Mouse (Mus musculus) embryonic facial prominence, embryonic 11.5 days (tissue): ENCODE measurements around the gene Syngr1. TPM values are rescaled to one million over a fixed set of nuclear protein-coding genes. Genes with fewer than 3 reads are reported as not detected.

ENCODE experiments used
- ATAC-seq: fragments of 200-750 bp; cut with Nextera tagmentation; replicated peaks from 2 replicates; pipeline ENCODE4 v1.8.0; 2017; ENCODE audit warnings: low read depth; ENCODE audit not compliant: insufficient number of reproducible peaks, low FRiP score, low TSS enrichment
- DNase-seq: peaks from one replicate; pipeline ENCODE4 v3.0.0-alpha.2; 2015; ENCODE audit warnings: low spot score
- H3K27ac ChIP-seq: fragments of 300-500 bp; sonication (generic); replicated peaks from 2 replicates; pipeline ENCODE4 v1.5.1; 2014; ENCODE audit warnings: mild to moderate bottlenecking, low read depth, low read length, control low read depth
- H3K27me3 ChIP-seq: fragments of 300-500 bp; sonication (generic); 2 replicates; pipeline ENCODE4 v1.6.1; 2014; ENCODE audit warnings: mild to moderate bottlenecking, low read length, moderate library complexity, mixed read lengths; ENCODE audit not compliant: control insufficient read depth, insufficient read depth
- H3K36me3 ChIP-seq: fragments of 300-500 bp; sonication (generic); replicated peaks from 2 replicates; pipeline ENCODE4 v1.6.1; 2014; ENCODE audit warnings: low read depth, mild to moderate bottlenecking, low read length, moderate library complexity, mixed read lengths; ENCODE audit not compliant: control insufficient read depth, insufficient read depth
- H3K4me1 ChIP-seq: fragments of 300-500 bp; sonication (generic); 2 replicates; pipeline ENCODE4 v1.6.1; 2014; ENCODE audit warnings: low read length, mixed read lengths; ENCODE audit not compliant: control insufficient read depth, insufficient read depth
- H3K4me2 ChIP-seq: fragments of 300-500 bp; sonication (generic); 2 replicates; pipeline ENCODE4 v1.6.1; 2014; ENCODE audit warnings: low read depth, mild to moderate bottlenecking, control low read depth, low read length, moderate library complexity
- H3K4me3 ChIP-seq: fragments of 300-500 bp; sonication (generic); 2 replicates; pipeline ENCODE4 v1.5.1; 2014; ENCODE audit warnings: low read depth, low read length, control low read depth
- H3K9ac ChIP-seq: fragments of 300-500 bp; sonication (generic); replicated peaks from 2 replicates; pipeline ENCODE4 v1.6.1; 2014; ENCODE audit warnings: mild to moderate bottlenecking, control low read depth, low read length
- H3K9me3 ChIP-seq: fragments of 300-500 bp; sonication (generic); replicated peaks from 2 replicates; pipeline ENCODE4 v1.6.1; 2016; ENCODE audit warnings: mild to moderate bottlenecking, low read length, inconsistent platforms, mixed read lengths; ENCODE audit not compliant: control insufficient read depth
- WGBS: fragments of 180-500 bp; shearing (Covaris S2); extraction: QIAGEN DNeasy Blood & Tissue Kit; methylation state at CpG from one replicate; pipeline ENCODE4 v1.1.7; 2014; 5-methylcytosine and 5-hydroxymethylcytosine counted together
- polyA plus RNA-seq: library from polyadenylated mRNA; unstranded; fragments of >200 nt; fragmentation: Nextera tagmentation; extraction: Ambion mirVana; gene quantifications from 2 replicates; pipeline ENCODE4 v1.2.1, GENCODE M21; 2014

The Syngr1 gene
- polyA plus RNA-seq, 1 experiment from 2014 or later = 6.4 TPM

DNA sequence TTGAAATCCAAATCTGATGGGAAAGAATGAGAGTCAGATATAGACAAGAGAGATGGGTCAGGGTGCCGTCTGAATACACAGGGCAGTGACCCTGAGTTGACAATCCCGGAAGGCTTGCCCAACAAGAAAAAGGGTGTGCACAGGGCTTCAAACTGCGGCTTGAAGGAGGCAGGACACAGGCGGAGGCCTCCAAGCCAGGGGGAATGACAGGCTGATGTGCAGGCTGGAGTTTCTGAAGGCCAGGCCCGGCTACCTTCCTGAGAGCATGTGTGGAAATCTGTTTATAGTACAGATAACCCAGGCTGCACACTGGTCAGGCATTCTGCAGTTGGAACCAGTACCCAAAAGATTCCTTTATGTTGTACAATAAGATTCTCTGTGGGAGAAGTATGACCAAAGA lies 56.4 kb downstream of the Syngr1 start:
- Histone ChIP-seq H3K9ac (no peak overlapping the region), H3K4me1 (no peaks in the 10 kb centered on the region), H3K4me2 (no peak overlapping the region), H3K9me3 (no peaks in the 10 kb centered on the region), H3K27me3 (no peaks in the 10 kb centered on the region), H3K4me3 (no peak overlapping the region), H3K36me3 (no peaks in the 10 kb centered on the region; the same call in 1 of the 2 replicates), H3K27ac (no peak overlapping the region)
- WGBS = 76% methylated on average over 5 of the region's 5 CpGs
- ATAC-seq (no peak), DNase-seq (no peak)

DNA sequence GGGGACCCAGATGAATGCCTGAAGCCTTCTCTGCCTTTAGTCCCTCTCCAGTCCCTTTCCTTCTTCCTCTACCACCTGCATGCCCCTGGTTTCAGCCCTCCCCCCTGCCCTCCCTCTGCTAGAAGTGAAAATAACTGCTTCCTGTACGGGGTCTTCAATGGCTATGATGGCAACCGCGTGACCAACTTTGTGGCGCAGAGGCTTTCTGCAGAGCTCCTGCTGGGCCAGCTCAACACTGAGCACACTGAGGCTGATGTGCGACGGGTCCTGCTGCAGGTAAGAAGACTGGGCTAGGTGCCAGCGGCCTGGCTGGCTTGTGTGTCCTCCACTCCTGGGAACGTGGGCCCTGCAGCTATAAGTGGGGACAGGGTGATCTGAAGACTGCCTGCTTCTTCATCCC lies 57.4 kb downstream of the Syngr1 start:
- Histone ChIP-seq H3K9ac (no peak overlapping the region), H3K9me3 (no peaks in the 10 kb centered on the region), H3K4me1 (no peaks in the 10 kb centered on the region), H3K4me3 (no peak overlapping the region), H3K27ac (no peak overlapping the region), H3K36me3 (no peaks in the 10 kb centered on the region; the same call in 1 of the 2 replicates), H3K27me3 (no peaks in the 10 kb centered on the region), H3K4me2 (no peak overlapping the region)
- DNase-seq (no peak), ATAC-seq (no peak)
- WGBS = 88% methylated on average over 8 of the region's 8 CpGs

DNA sequence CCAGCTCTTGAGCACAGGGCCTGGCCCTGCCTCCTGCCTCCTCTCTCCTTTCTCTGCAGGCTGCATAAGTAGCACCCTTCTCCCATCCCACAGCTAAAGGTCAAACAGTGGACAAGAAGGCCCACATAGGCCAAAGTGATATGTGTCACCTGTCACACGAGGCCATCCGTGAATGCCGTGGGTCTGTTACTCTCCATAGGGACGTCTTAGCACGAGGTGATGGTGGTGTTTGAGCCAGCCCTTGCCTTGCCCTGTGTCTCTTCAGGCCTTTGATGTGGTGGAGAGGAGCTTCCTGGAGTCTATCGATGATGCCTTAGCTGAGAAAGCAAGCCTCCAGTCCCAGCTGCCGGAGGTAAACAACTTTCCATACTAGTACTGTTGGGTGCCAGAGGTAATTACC lies 58.4 kb downstream of the Syngr1 start:
- no peak for ATAC-seq
- Histone ChIP-seq H3K9me3 (no peaks in the 10 kb centered on the region), H3K27me3 (no peaks in the 10 kb centered on the region), H3K9ac (no peak overlapping the region), H3K4me1 (no peaks in the 10 kb centered on the region), H3K36me3 (no peaks in the 10 kb centered on the region; the same call in 1 of the 2 replicates), H3K4me2 (no peak overlapping the region), H3K27ac (no peak overlapping the region), H3K4me3 (no peak overlapping the region)
- WGBS = 87% methylated on average over 7 of the region's 7 CpGs
- DNase-seq = no peak

DNA sequence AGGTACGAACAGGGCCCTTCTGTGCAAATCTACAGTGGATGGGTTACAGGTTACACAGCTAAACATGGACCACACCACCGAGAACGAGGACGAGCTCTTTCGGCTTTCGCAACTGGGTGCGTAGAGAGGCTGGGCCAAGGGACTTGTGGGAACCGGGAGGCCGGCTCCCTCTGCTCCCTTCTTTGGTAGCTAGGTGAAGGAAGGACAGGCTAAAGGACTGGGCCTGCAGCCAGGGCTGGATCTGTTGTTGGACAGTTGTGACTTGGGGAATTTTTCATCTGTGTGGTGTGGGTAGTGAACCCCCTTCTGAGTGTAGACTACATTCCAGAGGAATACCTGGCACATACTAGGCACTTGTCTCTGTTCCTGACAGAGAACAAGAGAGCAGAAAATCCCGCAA lies 61.5 kb downstream of the Syngr1 start:
- no peak overlapping the region for H3K27ac ChIP-seq
- WGBS = 88% methylated on average over 10 of the region's 10 CpGs

DNA sequence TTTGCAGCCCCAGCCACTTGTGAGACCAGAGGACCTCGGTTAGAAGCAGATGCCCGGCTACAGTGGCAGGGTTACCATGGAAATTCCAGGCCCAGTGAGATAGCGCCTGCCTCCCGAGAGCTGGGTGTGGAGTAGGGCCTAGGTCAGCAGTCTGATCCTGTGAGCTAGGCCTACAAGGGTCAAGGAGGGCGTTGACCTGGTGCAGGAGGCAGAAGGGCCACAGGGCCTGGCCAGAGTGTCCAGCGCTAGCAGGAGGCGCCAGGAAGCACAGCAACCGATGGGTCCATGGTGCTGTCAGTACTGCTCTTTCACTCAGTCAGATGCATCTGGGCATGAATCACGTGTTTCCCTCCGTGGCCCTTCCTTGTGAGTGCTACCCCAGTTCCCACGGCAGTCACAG lies 62.6 kb downstream of the Syngr1 start:
- no peaks in the 10 kb centered on the region; the same call in 1 of the 2 replicates for H3K4me1 ChIP-seq
- ATAC-seq (no peak), DNase-seq (no peak)
- peaks cover 6% of the 10 kb centered on the region; the same call in 1 of the 2 replicates for H3K36me3 ChIP-seq
- H3K9ac ChIP-seq = no peak overlapping the region
- 85% methylated on average over 11 of the region's 11 CpGs for WGBS
- no peak overlapping the region for H3K27ac ChIP-seq
- H3K27me3 ChIP-seq = no peaks in the 10 kb centered on the region
- no peak overlapping the region for H3K4me3 ChIP-seq
- no peak overlapping the region for H3K4me2 ChIP-seq
- no peaks in the 10 kb centered on the region for H3K9me3 ChIP-seq

More for the DNA sequence above, 61.5 kb downstream of the Syngr1 start:
- no peak for DNase-seq
- H3K36me3 ChIP-seq = peaks cover 1% of the 10 kb centered on the region; the same call in 1 of the 2 replicates
- no peaks in the 10 kb centered on the region for H3K27me3 ChIP-seq
- no peak for ATAC-seq
- no peak overlapping the region for H3K9ac ChIP-seq
- no peaks in the 10 kb centered on the region for H3K9me3 ChIP-seq
- no peak overlapping the region for H3K4me3 ChIP-seq
- H3K4me1 ChIP-seq = no peaks in the 10 kb centered on the region
- H3K4me2 ChIP-seq = no peak overlapping the region

DNA sequence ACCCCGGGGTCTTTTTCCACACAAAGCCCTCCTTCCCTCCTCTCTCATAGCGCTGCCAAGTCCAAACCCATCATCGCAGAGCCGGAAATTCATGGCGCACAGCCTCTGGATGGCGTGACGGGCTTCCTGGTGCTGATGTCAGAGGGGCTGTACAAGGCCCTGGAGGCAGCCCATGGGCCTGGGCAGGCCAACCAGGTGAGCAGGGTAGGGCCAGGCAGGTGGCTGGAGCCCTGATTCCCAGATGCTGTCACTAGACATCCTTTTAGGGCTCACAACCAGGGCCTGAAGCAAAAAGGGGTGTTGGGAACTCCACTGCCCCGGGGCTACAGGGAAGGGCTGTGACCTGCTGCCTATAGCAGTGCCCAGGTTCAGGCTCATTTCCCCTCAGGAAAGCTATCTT lies 64.6 kb downstream of the Syngr1 start:
- Histone ChIP-seq H3K4me2 (no peak overlapping the region), H3K9me3 (no peaks in the 10 kb centered on the region), H3K36me3 (peaks cover 12% of the 10 kb centered on the region), H3K27ac (no peak overlapping the region), H3K4me1 (peaks cover 5% of the 10 kb centered on the region), H3K27me3 (no peaks in the 10 kb centered on the region), H3K9ac (no peak overlapping the region), H3K4me3 (no peak overlapping the region)
- DNase-seq = no peak
- WGBS = 91% methylated on average over 8 of the region's 8 CpGs
- ATAC-seq = no peak

DNA sequence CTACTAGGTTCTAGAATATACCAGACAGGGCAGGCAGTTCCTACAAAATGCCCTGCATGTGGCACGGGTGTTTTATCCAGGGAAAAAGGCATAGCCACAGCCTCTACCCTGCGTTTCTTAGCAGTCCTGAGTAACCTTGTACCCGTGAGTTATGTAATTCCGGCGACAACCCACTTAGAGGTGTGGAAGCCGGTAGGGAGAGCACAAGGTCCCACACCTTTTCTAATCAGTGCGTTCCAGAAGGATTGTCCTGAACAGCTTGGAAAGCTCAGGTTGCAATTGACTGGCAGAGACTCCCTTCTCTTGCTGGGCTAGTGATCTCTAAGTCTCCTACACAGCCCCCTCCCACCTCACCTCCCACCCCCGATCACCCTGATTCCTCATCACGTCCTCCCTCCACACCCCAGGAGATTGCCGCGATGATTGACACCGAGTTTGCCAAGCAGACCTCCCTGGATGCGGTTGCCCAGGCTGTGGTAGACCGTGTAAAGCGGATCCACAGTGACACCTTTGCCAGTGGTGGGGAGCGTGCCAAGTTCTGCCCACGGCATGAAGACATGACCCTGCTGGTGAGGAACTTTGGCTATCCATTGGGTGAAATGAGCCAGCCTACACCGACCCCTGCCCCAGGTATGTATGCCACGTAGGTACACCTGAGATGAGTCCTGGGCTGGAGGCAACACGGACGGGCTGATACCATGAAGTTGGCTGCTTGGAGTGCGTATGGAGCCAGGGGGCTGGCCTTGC lies 66.2 kb downstream of the Syngr1 start:
- Histone ChIP-seq H3K9me3 (no peaks in the 10 kb centered on the region), H3K4me1 (peaks cover 5% of the 10 kb centered on the region), H3K27ac (no peak overlapping the region), H3K9ac (no peak overlapping the region), H3K4me3 (no peak overlapping the region), H3K36me3 (peaks cover 15% of the 10 kb centered on the region), H3K27me3 (no peaks in the 10 kb centered on the region), H3K4me2 (no peak overlapping the region)
- no peak for ATAC-seq
- WGBS = 89% methylated on average over 22 of the region's 22 CpGs
- no peak for DNase-seq

DNA sequence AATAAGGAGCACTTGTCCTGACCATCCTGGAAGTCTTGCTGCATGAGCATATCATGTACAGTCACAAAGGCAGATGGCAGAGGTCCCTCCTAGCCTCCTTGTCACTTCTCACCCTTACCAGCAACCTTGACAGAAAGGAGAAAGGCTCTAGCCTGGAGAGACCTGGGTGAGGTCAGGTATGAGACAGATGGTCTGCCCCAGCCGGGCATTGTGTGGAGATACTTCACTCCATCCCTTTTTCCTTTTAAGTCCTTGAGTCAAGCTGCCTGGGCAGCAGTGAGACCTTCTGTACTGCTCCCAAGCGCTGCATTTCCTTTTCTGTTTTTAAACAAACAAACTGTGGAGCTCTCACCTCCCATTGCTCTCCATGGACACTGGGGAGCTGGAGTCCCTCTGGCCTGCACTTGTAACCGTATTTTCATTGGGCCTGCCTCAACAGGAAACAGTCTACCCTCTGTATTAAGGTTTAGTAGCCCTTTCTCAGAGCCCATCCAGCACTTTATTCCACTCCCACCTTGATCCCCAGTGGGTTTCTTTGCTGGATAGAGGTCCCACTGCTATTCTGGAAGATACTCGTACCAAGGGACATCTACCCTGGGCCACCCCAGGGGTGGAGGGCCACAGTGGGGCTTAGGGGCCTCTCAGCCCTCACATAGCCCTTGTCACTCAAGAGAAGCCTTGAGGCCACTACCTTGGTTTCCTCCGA lies 67.0 kb downstream of the Syngr1 start:
- WGBS = 51% methylated on average over 5 of the region's 5 CpGs
- no peak overlapping the region for H3K9ac ChIP-seq
- peaks cover 5% of the 10 kb centered on the region for H3K4me1 ChIP-seq
- ATAC-seq (no peak), DNase-seq (no peak)
- H3K4me2 ChIP-seq = no peak overlapping the region
- H3K36me3 ChIP-seq = peaks cover 15% of the 10 kb centered on the region
- no peak overlapping the region for H3K4me3 ChIP-seq
- H3K27ac ChIP-seq = no peak overlapping the region
- H3K9me3 ChIP-seq = no peaks in the 10 kb centered on the region
- H3K27me3 ChIP-seq = no peaks in the 10 kb centered on the region
